Mouse (Mus musculus): ENCODE data around the gene Nnat.
"Not testable (repeated sequence)": the region's sequence is repeated elsewhere in the genome, so short reads cannot be mapped to it uniquely, and the experiment has no call there.

Nnat gene

GRCm38 (mm10) chr2:157552158-157552886 is 7.6 kb upstream of the Nnat start:
- DNase-seq (ENCODE audit: low read depth, low spot score), result no peak

- no peak for DNase-seq (ENCODE audit: low read depth, low spot score)
Observed at GRCm38 (mm10) chr2:157556074-157556698, 3.7 kb upstream of the Nnat start.

- no peak for DNase-seq (ENCODE audit: low read depth, low spot score)
Observed at GRCm38 (mm10) chr2:157558051-157558450, 1.8 kb upstream of the Nnat start.

- DNase-seq (ENCODE audit: low read depth, low spot score), result no peak
Observed at GRCm38 (mm10) chr2:157558520-157558919, 1.4 kb upstream of the Nnat start.

- DNase-seq (ENCODE audit: low read depth, low spot score), result no peak
Observed at GRCm38 (mm10) chr2:157559440-157559839, 438 bp upstream of the Nnat start.

GRCm38 (mm10) chr2:157560302-157560701 is 424 bp downstream of the Nnat start:
- DNase-seq (ENCODE audit: low read depth, low spot score), result no peak

GRCm38 (mm10) chr2:157561165-157561836 is 1.4 kb downstream of the Nnat start:
- peak; percentile 79 for DNase-seq (ENCODE audit: low read depth, low spot score)

GRCm38 (mm10) chr2:157563031-157563430 is 3.2 kb downstream of the Nnat start:
- DNase-seq (ENCODE audit: low read depth, low spot score), result no peak

GRCm38 (mm10) chr2:157564723-157565122 is 4.8 kb downstream of the Nnat start:
- DNase-seq (ENCODE audit: low read depth, low spot score), result no peak

- DNase-seq (ENCODE audit: low read depth, low spot score), result no peak
Observed at GRCm38 (mm10) chr2:157565446-157565845, 5.6 kb downstream of the Nnat start.

GRCm38 (mm10) chr2:157565898-157566259 is 6.0 kb downstream of the Nnat start:
- DNase-seq (ENCODE audit: low read depth, low spot score), result no peak

- DNase-seq (ENCODE audit: low read depth, low spot score), result peak; percentile 84
Observed at GRCm38 (mm10) chr2:157566260-157566952, 6.5 kb downstream of the Nnat start.

- DNase-seq (ENCODE audit: low read depth, low spot score), result no peak
Observed at GRCm38 (mm10) chr2:157567235-157567961, 7.5 kb downstream of the Nnat start.

- DNase-seq (ENCODE audit: low read depth, low spot score), result no peak
Observed at GRCm38 (mm10) chr2:157568881-157569280, 9.0 kb downstream of the Nnat start.

- DNase-seq (ENCODE audit: low read depth, low spot score), result no peak
Observed at GRCm38 (mm10) chr2:157569796-157570485, 10.1 kb downstream of the Nnat start.

- peak; percentile 57 for DNase-seq (ENCODE audit: low read depth, low spot score)
Observed at GRCm38 (mm10) chr2:157571224-157571832, 11.4 kb downstream of the Nnat start, which contains the start of gene Blcap. TSS of gene Blcap (minus strand) at chr2:157571274.

- DNase-seq (ENCODE audit: low read depth, low spot score), result no peak
Observed at GRCm38 (mm10) chr2:157572786-157573185, 12.9 kb downstream of the Nnat start.

GRCm38 (mm10) chr2:157585351-157585750 is 25.5 kb downstream of the Nnat start:
- DNase-seq (ENCODE audit: low read depth, low spot score), result not testable (repeated sequence)

- no peak for DNase-seq (ENCODE audit: low read depth, low spot score)
Observed at GRCm38 (mm10) chr2:157596876-157597566, 37.1 kb downstream of the Nnat start.

- no peak for DNase-seq (ENCODE audit: low read depth, low spot score)
Observed at GRCm38 (mm10) chr2:157601435-157601839, 41.6 kb downstream of the Nnat start.

All from retina, postnatal 7 days (tissue).